Mouse (Mus musculus): ENCODE measurements around the gene Sh3d19. TPM values are rescaled to one million over a fixed set of nuclear protein-coding genes. Genes with fewer than 3 reads are reported as not detected.
A peak's percentile ranks its signal among the peaks of the same experiment; 100 is the strongest.

Sh3d19 gene
- polyA plus RNA-seq, 1 experiment from 2014 or later: 38.2 TPM

- TF ChIP-seq CTCF (IDR thresholded peaks at IDR 0.05; ENCODE audit: low read depth): no peak
- ATAC-seq (ENCODE audit: insufficient read depth) (no peak), DNase-seq (no peak)
- 81% methylated on average over 4 of the region's 4 CpGs for WGBS
- Histone ChIP-seq H3K9ac (no peak overlapping the region), H3K4me3 (ENCODE audit: low read depth, low read length) (no peak overlapping the region), H3K27ac (ENCODE audit: low read depth) (no peak overlapping the region), H3K4me2 (no peak overlapping the region), H3K36me3 (ENCODE audit: insufficient read depth) (peaks cover 20% of the 10 kb centered on the region; the same call in 1 of the 2 replicates), H3K4me1 (ENCODE audit: insufficient read depth) (peaks cover 2% of the 10 kb centered on the region; the same call in 1 of the 2 replicates), H3K9me3 (ENCODE audit: low read depth, low read length) (no peaks in the 10 kb centered on the region), H3K27me3 (ENCODE audit: insufficient read depth, low read length) (no peaks in the 10 kb centered on the region)
These were observed 134.0 kb downstream of the Sh3d19 start for GRCm38 (mm10) chr3:86104909-86105308.

GRCm38 (mm10) chr3:86106086-86106632, 135.2 kb downstream of the Sh3d19 start:
- no peak for DNase-seq

GRCm38 (mm10) chr3:86107637-86108539, 137.0 kb downstream of the Sh3d19 start:
- TF ChIP-seq CTCF (IDR thresholded peaks at IDR 0.05; ENCODE audit: low read depth): no peak
- Histone ChIP-seq H3K27me3 (ENCODE audit: insufficient read depth, low read length) (no peaks in the 10 kb centered on the region), H3K9ac (no peak overlapping the region), H3K4me2 (no peak overlapping the region), H3K36me3 (ENCODE audit: insufficient read depth) (peaks cover 16% of the 10 kb centered on the region; the same call in 1 of the 2 replicates), H3K27ac (ENCODE audit: low read depth) (no peak overlapping the region; the same call in 1 of the 2 replicates), H3K9me3 (ENCODE audit: low read depth, low read length) (no peaks in the 10 kb centered on the region), H3K4me3 (ENCODE audit: low read depth, low read length) (no peak overlapping the region), H3K4me1 (ENCODE audit: insufficient read depth) (peaks cover 4% of the 10 kb centered on the region; the same call in 1 of the 2 replicates)
- DNase-seq (no peak), ATAC-seq (ENCODE audit: insufficient read depth) (no peak)
- WGBS: 76% methylated on average over 8 of the region's 8 CpGs

More at GRCm38 (mm10) chr3:86106086-86106632, 135.2 kb downstream of the Sh3d19 start:
- ATAC-seq (ENCODE audit: insufficient read depth): no peak
- Histone ChIP-seq H3K4me1 (ENCODE audit: insufficient read depth) (peaks cover 4% of the 10 kb centered on the region; the same call in 1 of the 2 replicates), H3K27ac (ENCODE audit: low read depth) (no peak overlapping the region), H3K9me3 (ENCODE audit: low read depth, low read length) (no peaks in the 10 kb centered on the region), H3K9ac (no peak overlapping the region), H3K27me3 (ENCODE audit: insufficient read depth, low read length) (no peaks in the 10 kb centered on the region), H3K4me2 (no peak overlapping the region), H3K36me3 (ENCODE audit: insufficient read depth) (peaks cover 18% of the 10 kb centered on the region; the same call in 1 of the 2 replicates), H3K4me3 (ENCODE audit: low read depth, low read length) (no peak overlapping the region)
- TF ChIP-seq CTCF (IDR thresholded peaks at IDR 0.05; ENCODE audit: low read depth): no peak
- 85% methylated on average over 8 of the region's 8 CpGs for WGBS

GRCm38 (mm10) chr3:86108576-86108975, 137.7 kb downstream of the Sh3d19 start:
- ATAC-seq (ENCODE audit: insufficient read depth) (peak; percentile 66; the same call in 1 of the 2 replicates), DNase-seq (no peak)
- H3K27me3 ChIP-seq (ENCODE audit: insufficient read depth, low read length): no peaks in the 10 kb centered on the region
- 76% methylated on average over 4 of the region's 4 CpGs for WGBS
- no peak for TF ChIP-seq CTCF (IDR thresholded peaks at IDR 0.05; ENCODE audit: low read depth)
- no peak overlapping the region for H3K9ac ChIP-seq
- no peak overlapping the region for H3K4me3 ChIP-seq (ENCODE audit: low read depth, low read length)
- H3K4me1 ChIP-seq (ENCODE audit: insufficient read depth): peaks cover 4% of the 10 kb centered on the region; the same call in 1 of the 2 replicates
- H3K9me3 ChIP-seq (ENCODE audit: low read depth, low read length): no peaks in the 10 kb centered on the region
- peaks cover 14% of the 10 kb centered on the region; the same call in 1 of the 2 replicates for H3K36me3 ChIP-seq (ENCODE audit: insufficient read depth)
- H3K4me2 ChIP-seq: no peak overlapping the region
- peak overlapping the region; percentile 24; the same call in 1 of the 2 replicates for H3K27ac ChIP-seq (ENCODE audit: low read depth)

- TF ChIP-seq CTCF (IDR thresholded peaks at IDR 0.05; ENCODE audit: low read depth): no peak
- no peaks in the 10 kb centered on the region for H3K27me3 ChIP-seq (ENCODE audit: insufficient read depth, low read length)
- H3K9ac ChIP-seq: no peak overlapping the region
- H3K36me3 ChIP-seq (ENCODE audit: insufficient read depth): peaks cover 10% of the 10 kb centered on the region; the same call in 1 of the 2 replicates
- 0 out of 2 replicates have a peak overlapping the region, but pooled peaks have one; percentile 24 for H3K27ac ChIP-seq (ENCODE audit: low read depth)
- peaks cover 4% of the 10 kb centered on the region; the same call in 1 of the 2 replicates for H3K4me1 ChIP-seq (ENCODE audit: insufficient read depth)
- no peak overlapping the region for H3K4me2 ChIP-seq
- H3K9me3 ChIP-seq (ENCODE audit: low read depth, low read length): no peaks in the 10 kb centered on the region
- DNase-seq (peak; percentile 41), ATAC-seq (ENCODE audit: insufficient read depth) (no peak)
- no peak overlapping the region for H3K4me3 ChIP-seq (ENCODE audit: low read depth, low read length)
- 74% methylated on average over 7 of the region's 7 CpGs for WGBS
These were observed 138.2 kb downstream of the Sh3d19 start for GRCm38 (mm10) chr3:86109099-86109498.

- H3K27ac ChIP-seq (ENCODE audit: low read depth): 0 out of 2 replicates have a peak overlapping the region, but pooled peaks have one; percentile 27
- H3K9me3 ChIP-seq (ENCODE audit: low read depth, low read length): no peaks in the 10 kb centered on the region
- 17% methylated on average over 10 of the region's 10 CpGs for WGBS
- H3K36me3 ChIP-seq (ENCODE audit: insufficient read depth): peaks cover 7% of the 10 kb centered on the region; the same call in 1 of the 2 replicates
- H3K4me1 ChIP-seq (ENCODE audit: insufficient read depth): peaks cover 4% of the 10 kb centered on the region; the same call in 1 of the 2 replicates
- H3K9ac ChIP-seq: peak overlapping the region; percentile 2; the same call in 1 of the 2 replicates
- no peak overlapping the region for H3K4me3 ChIP-seq (ENCODE audit: low read depth, low read length)
- H3K4me2 ChIP-seq: peak overlapping the region; percentile 34
- H3K27me3 ChIP-seq (ENCODE audit: insufficient read depth, low read length): no peaks in the 10 kb centered on the region
- peak; percentile 54; the same call in 1 of the 2 replicates for ATAC-seq (ENCODE audit: insufficient read depth)
- TF ChIP-seq CTCF (IDR thresholded peaks at IDR 0.05; ENCODE audit: low read depth): peak; percentile 59
- peak; percentile 79 for DNase-seq
These were observed 139.2 kb downstream of the Sh3d19 start for GRCm38 (mm10) chr3:86110077-86110476.

All from lung, embryonic 14.5 days (tissue).